Mouse (Mus musculus): ENCODE results near the gene Sqstm1. TPM values are rescaled to one million over a fixed set of nuclear protein-coding genes. Genes with fewer than 3 reads are reported as not detected.

Gene Sqstm1
- total RNA-seq, 1 experiment from 2014 or later: 784 TPM

DNA sequence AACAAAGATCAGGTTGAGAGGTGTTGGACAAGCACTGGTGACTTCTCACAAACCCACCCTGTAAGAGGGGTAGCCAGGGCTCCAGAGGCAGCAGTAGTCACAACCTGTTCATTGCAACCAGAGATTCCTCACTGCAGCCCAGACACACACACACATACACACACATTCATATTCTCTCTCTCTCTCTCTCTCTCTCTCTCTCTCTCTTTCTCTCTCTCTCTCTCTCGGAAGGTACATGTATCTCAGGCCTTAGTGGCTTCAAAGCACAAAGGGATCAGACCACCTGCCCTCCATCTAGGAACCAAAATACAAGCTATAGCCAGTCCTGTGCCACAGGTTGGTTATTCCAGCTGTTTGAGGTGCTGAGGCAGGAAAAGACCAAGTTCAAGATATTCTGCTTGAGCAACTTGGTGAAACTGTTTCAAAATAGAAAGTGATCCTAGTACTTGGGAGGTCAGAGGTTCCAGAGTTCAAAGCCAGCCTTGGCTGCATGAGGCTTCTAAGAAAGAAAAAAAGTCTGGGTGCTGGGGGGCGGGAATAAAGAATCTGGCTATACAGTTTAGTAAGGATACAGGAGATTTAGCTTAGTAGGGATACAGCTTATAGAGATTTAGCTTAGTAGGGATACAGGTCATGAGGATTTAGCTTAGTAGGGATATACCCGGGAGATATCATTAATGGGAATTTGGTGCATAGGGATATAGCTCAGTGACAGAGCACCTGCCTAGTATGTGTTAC is 864 bp upstream of the Sqstm1 start:
- no peak for DNase-seq

DNA sequence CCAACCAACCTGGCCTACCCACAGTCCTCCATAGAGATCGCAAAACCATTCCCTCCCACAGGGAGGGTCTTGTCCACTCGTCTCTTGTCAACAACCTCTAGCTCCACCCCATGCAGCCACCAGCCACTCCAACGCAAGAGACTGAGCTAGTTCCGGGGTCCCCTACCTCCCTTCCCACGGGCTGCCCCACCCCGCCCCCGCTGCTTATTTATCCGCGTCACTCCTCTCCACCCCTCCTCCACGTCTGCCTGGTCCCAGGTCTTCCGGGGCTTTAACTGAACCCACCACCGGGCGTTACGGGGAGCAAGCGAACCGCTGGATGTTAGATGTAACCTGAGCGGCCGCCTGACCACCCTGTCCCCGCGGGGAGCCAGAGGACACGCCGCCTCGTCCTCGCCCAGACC is 524 bp downstream of the Sqstm1 start:
- peak; percentile 90 for DNase-seq

DNA sequence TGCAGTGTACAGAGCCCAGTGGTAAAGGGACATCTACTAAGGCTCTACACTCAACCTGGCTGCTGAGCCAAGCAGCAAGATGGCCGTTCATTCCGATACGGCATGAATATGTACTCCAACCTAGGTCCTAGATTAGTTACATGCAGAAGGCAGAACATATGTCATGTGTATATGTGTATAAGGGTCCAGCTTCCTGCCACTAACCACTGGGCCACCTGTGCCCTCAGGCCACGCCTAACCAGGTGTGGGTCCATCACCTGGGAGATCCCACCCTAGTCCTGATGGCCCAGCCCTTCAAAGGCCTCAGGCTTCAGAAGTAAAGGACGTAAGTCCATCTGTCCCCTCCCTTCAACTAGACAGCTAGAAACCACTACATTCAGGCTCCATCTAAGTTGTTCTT is 2.6 kb downstream of the Sqstm1 start:
- no peak for DNase-seq

DNA sequence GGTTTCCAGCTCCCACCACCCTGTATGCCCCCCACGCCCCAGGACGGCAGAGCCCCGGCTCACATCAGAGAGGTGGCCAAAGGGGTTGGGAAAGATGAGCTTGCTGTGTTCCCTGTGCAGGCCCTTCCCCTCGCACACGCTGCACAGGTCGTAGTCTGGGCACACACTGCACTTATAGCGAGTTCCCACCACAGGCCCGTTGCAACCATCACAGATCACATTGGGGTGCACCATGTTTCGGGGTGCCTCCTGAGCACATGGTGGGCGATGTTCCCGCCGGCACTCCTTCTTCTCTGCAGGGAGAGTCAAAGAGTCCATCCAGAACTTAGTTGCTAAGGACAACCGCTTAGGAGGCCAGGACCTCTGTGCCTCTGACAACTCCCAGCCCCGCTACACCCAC is 3.3 kb downstream of the Sqstm1 start:
- no peak for DNase-seq

DNA sequence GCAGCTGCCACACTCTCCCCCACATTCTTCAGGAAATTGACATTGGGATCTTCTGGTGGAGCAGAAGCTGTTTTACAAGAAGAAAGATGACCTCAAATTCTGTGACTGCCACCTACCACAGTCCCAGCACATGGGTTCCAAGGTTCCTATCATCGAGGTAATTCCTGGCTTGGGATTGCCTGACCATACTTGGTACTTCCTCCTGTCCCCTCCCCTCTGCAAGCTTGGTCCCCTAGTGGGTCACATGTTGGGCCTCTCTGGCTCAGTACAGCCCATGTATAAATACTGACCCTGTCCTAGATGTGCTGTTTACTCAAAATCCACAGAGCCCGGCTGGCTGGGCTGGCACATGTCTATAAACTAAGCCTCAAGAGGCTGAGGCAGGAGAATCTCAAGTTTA is 4.6 kb downstream of the Sqstm1 start:
- no peak for DNase-seq

DNA sequence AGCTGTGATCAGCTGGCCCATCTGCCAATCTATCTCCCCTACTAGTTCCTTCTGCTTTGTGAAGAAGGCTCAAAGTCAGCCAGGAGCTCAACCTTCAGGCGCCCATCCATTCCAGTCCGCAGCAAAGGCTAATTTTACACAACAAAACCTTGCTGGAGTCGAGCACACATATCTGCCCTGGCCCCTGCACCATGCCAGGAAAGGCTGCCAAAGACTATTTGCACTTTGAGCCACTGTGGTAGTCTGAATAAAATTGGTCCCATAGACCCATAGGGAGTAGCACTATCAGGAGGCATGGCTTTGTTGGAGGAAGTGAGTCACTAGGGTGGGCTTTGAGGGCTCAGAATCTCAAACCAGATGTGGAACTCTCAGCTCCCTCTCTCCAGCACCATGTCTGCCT is 5.2 kb downstream of the Sqstm1 start:
- DNase-seq: no peak

DNA sequence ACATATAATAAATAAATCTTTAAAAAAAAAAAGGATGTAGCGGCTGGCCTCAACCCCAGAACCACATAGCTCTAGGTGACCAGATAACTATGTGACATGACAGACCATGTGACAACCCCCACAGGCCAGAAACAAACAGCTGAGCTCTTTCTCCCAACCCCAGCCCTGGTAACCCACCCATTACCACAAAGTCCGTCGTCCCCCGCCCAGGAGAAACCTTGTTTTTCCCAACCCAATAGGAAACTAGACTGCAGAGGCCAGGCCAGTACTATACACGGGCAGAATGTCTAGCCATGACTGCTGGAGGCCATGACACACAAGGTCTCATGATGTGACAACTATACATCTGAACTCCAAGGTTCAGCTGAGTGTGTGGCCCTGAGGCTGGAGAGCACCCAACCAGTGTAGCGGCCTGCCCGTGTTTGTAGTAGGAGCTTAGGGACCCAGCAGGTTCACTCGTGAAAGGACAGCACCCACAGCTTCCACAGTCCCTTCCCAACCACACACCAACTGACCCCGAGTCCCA is 7.3 kb downstream of the Sqstm1 start:
- no peak for DNase-seq

DNA sequence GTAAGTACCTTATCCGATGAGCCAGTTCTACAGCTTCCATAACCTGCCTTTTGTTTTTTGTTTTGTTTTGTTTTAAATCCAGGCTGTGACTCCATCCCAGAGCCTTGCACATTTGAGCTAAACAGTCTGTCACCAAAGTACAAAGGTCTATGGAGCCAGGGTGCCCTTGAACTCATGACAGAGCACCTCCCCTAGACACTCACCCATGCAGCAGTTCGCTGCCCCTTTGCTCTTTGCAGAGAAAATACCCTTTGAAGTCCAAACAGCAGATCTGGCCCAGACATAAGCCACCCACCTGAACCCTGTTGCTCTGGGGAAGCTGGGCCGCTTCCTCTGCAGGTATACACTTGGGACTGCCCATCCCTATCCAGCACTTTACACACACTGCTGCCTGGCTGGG is 9.0 kb downstream of the Sqstm1 start:
- DNase-seq: no peak

DNA sequence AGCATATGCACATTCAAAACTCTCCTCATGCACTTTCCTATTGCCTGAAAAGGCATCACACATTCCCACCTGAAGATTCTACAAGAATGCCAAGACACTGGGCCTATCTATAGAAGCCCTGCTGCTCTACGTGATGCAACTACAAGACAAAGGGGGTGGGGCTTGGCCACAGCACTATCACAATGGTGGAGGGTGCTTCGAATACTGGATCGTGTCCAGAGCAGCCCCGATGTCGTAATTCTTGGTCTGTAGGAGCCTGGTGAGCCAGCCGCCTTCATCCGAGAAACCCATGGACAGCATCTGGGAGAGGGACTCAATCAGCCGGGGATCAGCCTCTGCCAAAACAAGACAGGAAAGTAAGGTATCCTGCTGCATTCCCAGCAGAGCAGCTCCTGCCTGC is 10.0 kb downstream of the Sqstm1 start:
- no peak for DNase-seq

DNA sequence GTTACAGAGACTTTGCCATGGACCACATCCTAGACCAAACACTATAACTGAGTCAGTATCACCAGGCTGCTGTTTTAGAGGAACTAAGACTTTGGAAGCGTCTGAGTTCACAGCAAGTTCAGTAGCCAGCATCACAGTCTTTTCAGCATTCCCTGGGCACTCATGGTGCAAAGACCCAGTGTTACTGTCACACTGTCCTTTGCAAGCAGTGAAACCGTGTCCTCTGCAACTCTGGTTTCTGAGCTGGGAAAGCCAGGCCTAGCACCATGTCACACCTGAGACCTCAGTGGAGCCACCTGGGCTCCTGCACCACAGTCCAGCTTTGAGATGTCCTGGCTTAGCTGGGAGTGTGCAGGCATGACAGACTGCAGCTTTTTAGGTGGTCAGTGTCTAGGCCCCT is 11.7 kb downstream of the Sqstm1 start:
- no peak for DNase-seq

DNA sequence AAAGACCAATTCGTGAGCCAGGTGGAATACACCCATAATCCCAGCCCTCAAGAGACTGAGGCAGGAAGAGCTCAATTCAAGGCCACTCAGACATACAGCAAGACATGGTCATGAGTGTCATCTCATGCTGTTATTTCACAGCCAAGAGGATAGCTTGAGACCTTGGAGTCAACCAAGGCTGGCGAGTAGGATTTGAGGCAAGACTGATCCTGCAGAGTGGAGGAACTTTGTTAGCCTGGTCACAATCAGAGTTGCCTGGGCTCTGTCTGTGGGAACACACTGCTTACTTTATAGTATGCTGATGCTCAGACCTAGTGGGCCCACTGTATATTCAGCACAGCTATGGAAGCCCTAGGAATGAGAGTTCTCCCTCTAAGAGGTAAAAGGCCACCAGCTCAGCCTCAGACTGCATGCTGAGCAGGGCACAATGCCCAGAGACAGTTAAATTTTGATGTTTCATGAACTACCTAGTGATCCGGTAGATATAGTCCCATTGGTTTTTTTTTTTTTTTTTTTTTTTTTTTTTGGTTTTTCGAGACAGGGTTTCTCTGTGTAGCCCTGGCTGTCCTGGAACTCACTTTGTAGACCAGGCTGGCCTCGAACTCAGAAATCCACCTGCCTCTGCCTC is 12.3 kb downstream of the Sqstm1 start:
- no peak for DNase-seq

DNA sequence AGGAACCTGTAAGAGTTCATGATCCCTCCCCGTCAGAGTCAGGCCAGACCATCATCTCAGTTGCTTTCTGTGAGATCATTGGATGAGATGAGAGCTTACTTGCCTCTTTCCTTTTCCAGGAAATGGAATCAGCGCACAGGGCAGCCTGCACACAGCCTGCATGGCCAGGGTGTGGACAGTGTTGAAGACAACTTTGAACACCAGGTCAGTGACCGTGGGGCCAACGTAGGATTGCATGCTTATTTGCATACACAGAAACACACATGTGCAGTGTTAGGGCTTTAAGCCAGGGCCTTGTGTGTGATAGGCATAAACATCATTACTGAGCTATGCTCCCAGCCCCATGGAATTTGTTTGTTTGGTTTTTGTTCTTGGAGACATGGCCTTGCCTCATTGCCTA is 13.1 kb downstream of the Sqstm1 start:
- DNase-seq: no peak

DNA sequence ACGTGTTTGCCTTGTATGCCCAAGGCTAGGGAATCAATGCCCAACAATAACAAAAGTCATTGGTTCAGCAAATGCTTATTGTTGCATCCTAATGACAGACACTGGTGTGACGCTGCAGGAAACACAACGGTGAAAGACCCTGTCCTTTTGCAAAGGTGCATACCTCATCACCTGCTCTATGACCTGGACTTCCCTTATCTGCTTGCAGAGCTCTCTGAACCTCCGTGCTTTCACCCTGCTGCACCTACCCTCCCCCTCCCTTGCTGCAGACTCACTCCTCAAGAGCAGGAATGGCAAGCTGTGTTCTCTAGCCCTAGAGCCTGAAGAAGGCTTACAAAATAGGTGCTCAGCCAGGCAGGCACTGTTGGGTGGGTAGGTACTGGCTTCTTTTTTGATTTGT is 15.8 kb downstream of the Sqstm1 start:
- no peak for DNase-seq

DNA sequence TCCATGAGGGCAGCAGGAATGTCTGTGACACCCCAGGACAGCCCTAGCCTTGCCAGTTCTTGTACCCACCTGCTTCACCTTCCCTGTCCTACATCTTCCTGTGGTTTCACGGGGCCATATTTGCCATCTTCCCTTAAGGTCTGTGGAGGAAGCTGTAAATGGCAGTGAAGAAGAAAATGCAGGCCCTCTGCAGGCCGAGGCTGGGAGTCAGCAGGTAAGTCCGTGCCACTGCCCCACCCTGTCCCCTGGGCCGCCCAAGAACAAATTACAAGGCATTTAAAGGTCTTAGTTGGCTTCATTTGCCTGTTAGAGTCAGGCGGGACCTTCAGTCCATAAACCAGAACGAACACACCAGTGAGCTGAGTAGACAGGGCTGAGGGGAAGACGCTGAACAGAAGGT is 16.6 kb downstream of the Sqstm1 start:
- DNase-seq: no peak

DNA sequence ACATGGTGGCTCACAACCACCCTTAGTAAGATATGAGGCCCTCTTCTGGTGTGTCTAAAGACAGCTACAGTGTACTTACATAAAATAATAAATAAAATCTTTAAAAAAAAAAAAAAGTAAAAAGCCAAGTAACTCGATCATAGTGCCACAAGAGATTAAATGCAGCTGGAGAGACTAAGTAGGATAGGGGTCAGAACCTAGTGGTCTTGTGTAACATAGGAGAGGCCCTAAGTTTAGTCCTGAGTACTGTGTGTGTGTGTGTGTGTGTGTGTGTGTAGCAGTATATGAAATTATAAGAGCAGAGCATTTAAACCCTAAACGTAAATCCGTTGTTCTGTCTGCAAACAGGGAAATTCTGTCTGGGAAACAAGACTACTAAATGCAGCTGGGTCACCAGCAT is 18.3 kb downstream of the Sqstm1 start:
- no peak for DNase-seq

DNA sequence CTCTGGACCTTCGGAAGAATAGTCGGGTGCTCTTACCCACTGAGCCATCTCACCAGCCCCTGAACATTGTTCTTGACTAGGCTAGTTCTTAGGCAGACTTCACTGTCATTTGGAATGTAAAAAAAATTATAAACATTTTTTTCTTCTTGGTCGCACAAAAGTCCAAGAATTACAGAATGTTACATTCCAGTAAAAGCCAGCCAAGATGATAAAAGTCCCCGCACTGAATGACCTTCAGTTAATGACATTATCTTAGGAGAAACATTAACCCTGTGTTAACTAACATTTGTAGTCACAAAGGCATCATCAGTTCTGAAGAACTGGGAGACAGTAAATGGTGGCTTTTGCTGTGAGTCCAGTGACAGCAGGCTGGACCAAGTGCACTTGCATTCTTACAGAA is 20.3 kb downstream of the Sqstm1 start:
- DNase-seq: no peak

DNA sequence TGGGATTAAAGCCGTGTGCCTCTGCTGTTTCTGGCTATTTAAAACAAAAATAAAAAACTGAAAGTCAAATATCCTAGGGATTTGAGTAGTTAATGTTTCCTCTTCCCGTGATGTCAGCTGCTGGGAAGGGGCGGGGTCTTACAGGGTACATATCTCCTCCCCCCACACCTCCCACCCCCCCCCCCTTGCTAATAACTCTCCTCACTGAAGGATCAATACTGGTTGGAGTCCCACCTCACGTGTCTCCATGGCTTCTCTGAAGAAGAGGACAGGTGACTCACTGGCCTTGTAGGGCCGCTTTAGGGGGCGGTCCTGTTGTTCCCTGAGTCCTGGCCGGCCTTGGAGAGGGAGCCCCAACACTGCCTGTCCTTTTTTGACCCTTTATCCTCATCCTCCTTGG is 21.9 kb downstream of the Sqstm1 start:
- DNase-seq: peak; percentile 47

DNA sequence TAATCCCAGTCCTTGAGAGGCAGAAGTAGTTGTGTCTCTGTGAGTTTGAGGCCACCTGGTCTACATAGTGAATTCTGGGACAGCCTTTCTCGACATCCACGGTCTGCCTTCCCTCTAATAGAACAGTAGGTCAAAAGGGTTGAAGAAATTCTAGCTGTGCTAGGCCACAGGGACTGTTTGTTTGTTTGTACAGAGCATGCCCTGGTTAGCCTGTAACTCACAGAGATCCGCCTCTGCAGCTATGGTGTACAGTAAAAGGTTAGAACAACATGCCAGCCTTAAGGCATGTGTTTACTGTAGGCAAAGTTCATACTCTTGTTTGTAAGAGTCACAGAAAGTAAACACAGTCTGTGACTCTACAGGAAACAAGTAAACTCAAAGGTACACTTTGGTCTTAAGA is 25.8 kb downstream of the Sqstm1 start:
- no peak for DNase-seq

DNA sequence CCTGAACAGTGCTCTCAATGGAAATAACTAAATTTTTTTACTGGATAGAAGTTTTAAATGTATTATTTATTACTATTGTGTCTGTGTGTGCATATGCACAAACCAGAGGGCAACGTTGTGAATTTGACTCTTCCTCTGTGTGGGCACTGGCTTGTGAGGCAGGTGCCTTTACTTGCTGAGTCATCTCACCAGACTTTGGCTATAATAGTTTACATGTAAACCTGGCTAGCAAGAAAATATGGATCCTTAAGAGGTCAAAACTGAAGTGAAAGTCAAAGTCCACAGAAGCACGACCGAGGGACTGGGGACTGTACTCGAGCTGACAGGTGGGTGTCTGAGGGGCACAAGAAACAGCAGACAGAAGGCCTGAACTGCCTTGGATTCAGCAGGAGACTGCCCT is 27.9 kb downstream of the Sqstm1 start:
- DNase-seq: no peak

DNA sequence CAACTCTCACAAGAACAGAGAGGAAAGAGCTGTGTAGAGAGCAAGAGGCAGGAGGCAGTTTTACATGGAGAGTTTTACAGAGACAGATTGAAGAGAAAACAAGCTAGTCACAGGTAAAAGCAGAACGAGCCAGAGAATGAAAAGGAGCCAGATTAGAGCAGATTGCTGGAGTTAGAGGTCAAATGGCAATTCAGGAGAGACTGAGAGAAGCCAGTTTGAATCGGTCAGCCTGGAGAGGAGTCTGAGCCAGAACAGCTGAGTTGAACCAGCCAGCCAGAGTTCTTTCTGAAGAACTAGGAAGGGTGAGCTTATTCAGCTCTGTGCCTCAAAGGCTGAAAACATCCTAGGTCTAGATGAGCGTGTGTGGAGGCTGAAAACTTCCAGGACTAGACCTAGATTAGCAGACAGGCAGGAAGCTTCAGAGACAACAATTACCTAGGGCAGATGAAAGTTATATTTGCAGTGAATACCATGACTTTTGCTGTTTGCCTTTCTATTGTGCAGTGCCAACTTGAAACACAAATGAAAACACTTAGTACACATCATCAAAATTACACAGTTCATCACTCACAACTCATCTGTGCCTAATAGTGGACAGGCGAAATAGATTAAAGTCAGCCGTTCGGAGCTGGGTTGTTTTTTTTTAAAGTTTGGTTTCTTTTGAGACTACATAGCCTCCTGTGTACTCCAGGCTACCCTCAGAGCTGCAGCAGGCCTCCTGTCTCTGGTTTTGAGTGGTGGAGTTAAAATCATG is 30.0 kb downstream of the Sqstm1 start:
- no peak for DNase-seq

DNA sequence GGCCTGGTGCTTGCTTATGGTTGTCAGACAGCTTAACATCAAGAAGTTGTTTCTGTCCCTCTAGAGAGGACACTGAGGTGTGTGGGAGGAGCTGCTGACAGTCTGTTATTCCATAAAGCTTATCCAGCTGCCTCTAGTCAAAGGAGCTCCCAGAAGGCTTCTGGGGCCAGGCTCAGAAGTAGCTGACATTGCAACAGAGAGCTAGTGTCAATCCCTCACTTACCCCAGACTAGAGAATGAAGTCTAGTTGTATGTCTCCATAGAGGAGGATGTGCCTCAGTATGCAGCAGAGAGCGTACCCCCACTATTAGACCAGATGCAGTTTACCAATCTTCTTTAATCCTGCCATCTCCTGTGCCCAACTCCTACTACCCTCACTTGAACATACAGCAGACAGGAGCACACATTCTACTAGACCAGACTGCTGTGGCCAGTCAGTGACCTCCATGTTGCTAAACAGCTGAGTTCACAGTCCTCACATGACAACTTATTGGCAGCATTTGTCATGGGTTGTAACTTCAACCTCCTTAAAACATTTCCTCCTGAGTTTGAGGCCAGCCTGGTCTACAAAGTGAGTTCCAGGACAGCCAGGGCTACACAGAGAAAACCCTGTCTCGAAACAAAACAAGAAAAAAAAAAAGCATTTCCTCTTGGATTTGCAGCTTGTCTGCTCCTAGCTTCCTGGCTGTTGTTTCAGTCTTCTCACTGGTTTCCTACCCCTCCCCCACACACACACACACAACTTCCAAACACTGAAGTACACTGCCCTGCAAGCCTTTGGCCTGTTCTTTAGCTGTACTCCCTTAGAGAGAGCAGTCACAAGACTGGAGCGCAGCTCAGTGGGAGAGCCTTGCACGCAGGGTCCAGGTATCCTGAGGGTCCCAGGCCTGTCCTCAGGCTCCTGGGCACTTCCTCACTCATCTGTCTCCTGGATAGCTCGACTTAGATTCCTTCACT is 31.8 kb downstream of the Sqstm1 start:
- no peak for DNase-seq

DNA sequence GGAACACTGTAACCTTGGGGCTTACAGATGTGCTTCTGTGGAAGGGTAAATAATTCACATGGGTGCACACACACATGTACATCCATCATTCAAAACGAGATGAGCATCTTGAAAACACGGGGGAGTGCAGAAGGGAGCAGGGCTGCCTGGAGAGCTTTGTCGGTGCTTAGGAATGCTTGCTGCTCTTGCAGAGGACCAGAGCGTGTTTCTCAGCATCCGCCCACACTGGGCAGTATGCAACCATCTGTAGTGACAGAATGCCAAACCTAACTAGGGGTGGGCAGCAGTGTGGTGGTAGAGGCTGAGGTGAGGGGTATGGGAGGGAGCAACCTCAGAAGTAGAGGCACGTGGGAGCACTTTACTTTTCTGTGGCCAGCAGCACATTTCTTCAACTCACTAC is 33.5 kb downstream of the Sqstm1 start:
- DNase-seq: no peak
